Mouse (Mus musculus) embryonic facial prominence, embryonic 11.5 days (tissue): ENCODE measurements at regions not wholly inside any gene's neighbourhood (a gene's known extent, or its start where the extent isn't known, plus 50 kb on each side); places are given as distances from the start of the nearest gene placed in this dataset.
A peak's percentile ranks its signal among the peaks of the same experiment; 100 is the strongest.

Experiments used
- ATAC-seq: fragments of 200-750 bp; cut with Nextera tagmentation; replicated peaks from 2 replicates; pipeline ENCODE4 v1.8.0; 2017; ENCODE audit warnings: low read depth; ENCODE audit not compliant: insufficient number of reproducible peaks, low FRiP score, low TSS enrichment
- DNase-seq: peaks from one replicate; pipeline ENCODE4 v3.0.0-alpha.2; 2015; ENCODE audit warnings: low spot score
- H3K27ac ChIP-seq: fragments of 300-500 bp; sonication (generic); replicated peaks from 2 replicates; pipeline ENCODE4 v1.5.1; 2014; ENCODE audit warnings: mild to moderate bottlenecking, low read depth, low read length, control low read depth
- H3K27me3 ChIP-seq: fragments of 300-500 bp; sonication (generic); 2 replicates; pipeline ENCODE4 v1.6.1; 2014; ENCODE audit warnings: mild to moderate bottlenecking, low read length, moderate library complexity, mixed read lengths; ENCODE audit not compliant: control insufficient read depth, insufficient read depth
- H3K36me3 ChIP-seq: fragments of 300-500 bp; sonication (generic); replicated peaks from 2 replicates; pipeline ENCODE4 v1.6.1; 2014; ENCODE audit warnings: low read depth, mild to moderate bottlenecking, low read length, moderate library complexity, mixed read lengths; ENCODE audit not compliant: control insufficient read depth, insufficient read depth
- H3K4me1 ChIP-seq: fragments of 300-500 bp; sonication (generic); 2 replicates; pipeline ENCODE4 v1.6.1; 2014; ENCODE audit warnings: low read length, mixed read lengths; ENCODE audit not compliant: control insufficient read depth, insufficient read depth
- H3K4me2 ChIP-seq: fragments of 300-500 bp; sonication (generic); 2 replicates; pipeline ENCODE4 v1.6.1; 2014; ENCODE audit warnings: low read depth, mild to moderate bottlenecking, control low read depth, low read length, moderate library complexity
- H3K4me3 ChIP-seq: fragments of 300-500 bp; sonication (generic); 2 replicates; pipeline ENCODE4 v1.5.1; 2014; ENCODE audit warnings: low read depth, low read length, control low read depth
- H3K9ac ChIP-seq: fragments of 300-500 bp; sonication (generic); replicated peaks from 2 replicates; pipeline ENCODE4 v1.6.1; 2014; ENCODE audit warnings: mild to moderate bottlenecking, control low read depth, low read length
- H3K9me3 ChIP-seq: fragments of 300-500 bp; sonication (generic); replicated peaks from 2 replicates; pipeline ENCODE4 v1.6.1; 2016; ENCODE audit warnings: mild to moderate bottlenecking, low read length, inconsistent platforms, mixed read lengths; ENCODE audit not compliant: control insufficient read depth
- WGBS: fragments of 180-500 bp; shearing (Covaris S2); extraction: QIAGEN DNeasy Blood & Tissue Kit; methylation state at CpG from one replicate; pipeline ENCODE4 v1.1.7; 2014; 5-methylcytosine and 5-hydroxymethylcytosine counted together

- no peaks in the 10 kb centered on the region for H3K9me3 ChIP-seq
- H3K36me3 ChIP-seq = no peaks in the 10 kb centered on the region
- H3K4me2 ChIP-seq = no peak overlapping the region
- 53% methylated on average over 4 of the region's 4 CpGs for WGBS
- H3K4me3 ChIP-seq = no peak overlapping the region
- ATAC-seq = no peak
- H3K27me3 ChIP-seq = no peaks in the 10 kb centered on the region
- no peak overlapping the region for H3K27ac ChIP-seq
- H3K4me1 ChIP-seq = no peaks in the 10 kb centered on the region
- H3K9ac ChIP-seq = no peak overlapping the region
- DNase-seq = peak; percentile 15
These were observed 86.7 kb upstream of the Slc44a1 start for GRCm38 (mm10) chr4:53353399-53354090.

DNA sequence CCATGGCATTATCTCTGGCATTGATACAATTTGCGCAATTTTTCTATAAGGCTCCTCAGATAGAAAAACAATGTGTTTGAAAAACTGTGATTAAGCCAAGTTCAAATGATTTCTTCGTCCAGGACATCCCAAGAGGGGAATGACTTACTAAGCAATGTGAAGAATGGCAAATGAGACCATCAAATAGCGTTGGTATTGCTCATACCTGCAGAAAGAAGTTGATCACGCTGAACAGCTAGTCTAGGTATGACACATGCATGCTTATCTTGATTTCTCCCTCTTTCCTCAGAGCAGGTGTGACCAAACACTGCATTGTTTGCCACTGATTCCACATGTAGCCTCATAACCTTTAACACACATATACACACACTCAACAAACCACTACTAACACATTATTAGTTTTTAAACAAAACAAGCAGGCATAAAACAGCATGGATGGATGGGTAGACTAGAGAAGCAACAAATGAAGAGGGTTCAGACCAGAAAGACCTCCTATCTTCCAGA is 89.1 kb upstream of the Slc44a1 start:
- H3K27ac ChIP-seq = no peak overlapping the region
- 91% methylated on average over 4 of the region's 4 CpGs for WGBS
- no peak overlapping the region for H3K4me2 ChIP-seq
- H3K27me3 ChIP-seq = no peaks in the 10 kb centered on the region
- H3K9ac ChIP-seq = no peak overlapping the region
- ATAC-seq = no peak
- H3K4me3 ChIP-seq = no peak overlapping the region
- H3K9me3 ChIP-seq = no peaks in the 10 kb centered on the region
- no peaks in the 10 kb centered on the region for H3K4me1 ChIP-seq
- no peak for DNase-seq
- no peaks in the 10 kb centered on the region for H3K36me3 ChIP-seq

- Histone ChIP-seq H3K36me3 (no peaks in the 10 kb centered on the region), H3K9ac (no peak overlapping the region), H3K4me2 (no peak overlapping the region), H3K4me3 (no peak overlapping the region), H3K27me3 (no peaks in the 10 kb centered on the region), H3K9me3 (peaks cover 3% of the 10 kb centered on the region; the same call in 1 of the 2 replicates), H3K4me1 (no peaks in the 10 kb centered on the region), H3K27ac (no peak overlapping the region)
- WGBS = 97% methylated on average over 4 of the region's 4 CpGs
- ATAC-seq (no peak), DNase-seq (no peak)
These were observed 94.9 kb upstream of the Slc44a1 start for GRCm38 (mm10) chr4:53345346-53345745.

DNA sequence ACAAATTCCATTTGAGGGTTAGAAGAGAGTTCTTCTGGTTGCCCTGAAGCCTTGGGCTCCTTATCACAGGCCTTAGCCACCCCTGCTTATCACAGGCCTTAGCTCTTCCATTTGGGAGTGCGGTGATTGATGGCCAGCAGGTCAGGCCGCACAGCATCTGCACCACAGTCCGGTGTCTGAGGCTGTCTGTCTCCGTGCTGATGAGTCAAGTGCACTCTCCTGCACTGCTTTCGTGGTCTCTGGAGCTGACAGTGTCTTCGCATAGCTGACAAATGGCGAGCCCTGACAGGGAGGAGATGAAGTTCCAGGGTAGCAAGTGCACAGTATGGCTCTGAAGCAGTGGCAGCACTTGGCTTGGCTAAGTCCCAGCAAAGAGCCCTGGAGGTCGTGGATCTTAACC is 95.7 kb upstream of the Slc44a1 start:
- Histone ChIP-seq H3K9ac (no peak overlapping the region), H3K9me3 (peaks cover 3% of the 10 kb centered on the region; the same call in 1 of the 2 replicates), H3K4me1 (no peaks in the 10 kb centered on the region), H3K36me3 (no peaks in the 10 kb centered on the region), H3K4me3 (no peak overlapping the region), H3K27ac (no peak overlapping the region), H3K27me3 (no peaks in the 10 kb centered on the region), H3K4me2 (no peak overlapping the region)
- ATAC-seq = no peak
- 80% methylated on average over 8 of the region's 8 CpGs for WGBS
- no peak for DNase-seq

- 88% methylated on average over 4 of the region's 4 CpGs for WGBS
- no peaks in the 10 kb centered on the region for H3K27me3 ChIP-seq
- DNase-seq (no peak), ATAC-seq (no peak)
- no peak overlapping the region for H3K4me2 ChIP-seq
- no peak overlapping the region for H3K4me3 ChIP-seq
- no peak overlapping the region for H3K9ac ChIP-seq
- no peak overlapping the region for H3K27ac ChIP-seq
- H3K9me3 ChIP-seq = peaks cover 3% of the 10 kb centered on the region; the same call in 1 of the 2 replicates
- H3K36me3 ChIP-seq = no peaks in the 10 kb centered on the region
- no peaks in the 10 kb centered on the region for H3K4me1 ChIP-seq
These were observed 99.0 kb upstream of the Slc44a1 start for GRCm38 (mm10) chr4:53341181-53341580.

- Histone ChIP-seq H3K9ac (no peak overlapping the region), H3K4me3 (no peak overlapping the region), H3K4me2 (no peak overlapping the region), H3K4me1 (no peaks in the 10 kb centered on the region), H3K27me3 (no peaks in the 10 kb centered on the region), H3K27ac (no peak overlapping the region), H3K9me3 (peaks cover 3% of the 10 kb centered on the region; the same call in 1 of the 2 replicates), H3K36me3 (no peaks in the 10 kb centered on the region)
- ATAC-seq = no peak
- WGBS = 86% methylated on average over 13 of the region's 14 CpGs
- DNase-seq = no peak
These were observed 100.1 kb upstream of the Slc44a1 start for GRCm38 (mm10) chr4:53340021-53340667.

DNA sequence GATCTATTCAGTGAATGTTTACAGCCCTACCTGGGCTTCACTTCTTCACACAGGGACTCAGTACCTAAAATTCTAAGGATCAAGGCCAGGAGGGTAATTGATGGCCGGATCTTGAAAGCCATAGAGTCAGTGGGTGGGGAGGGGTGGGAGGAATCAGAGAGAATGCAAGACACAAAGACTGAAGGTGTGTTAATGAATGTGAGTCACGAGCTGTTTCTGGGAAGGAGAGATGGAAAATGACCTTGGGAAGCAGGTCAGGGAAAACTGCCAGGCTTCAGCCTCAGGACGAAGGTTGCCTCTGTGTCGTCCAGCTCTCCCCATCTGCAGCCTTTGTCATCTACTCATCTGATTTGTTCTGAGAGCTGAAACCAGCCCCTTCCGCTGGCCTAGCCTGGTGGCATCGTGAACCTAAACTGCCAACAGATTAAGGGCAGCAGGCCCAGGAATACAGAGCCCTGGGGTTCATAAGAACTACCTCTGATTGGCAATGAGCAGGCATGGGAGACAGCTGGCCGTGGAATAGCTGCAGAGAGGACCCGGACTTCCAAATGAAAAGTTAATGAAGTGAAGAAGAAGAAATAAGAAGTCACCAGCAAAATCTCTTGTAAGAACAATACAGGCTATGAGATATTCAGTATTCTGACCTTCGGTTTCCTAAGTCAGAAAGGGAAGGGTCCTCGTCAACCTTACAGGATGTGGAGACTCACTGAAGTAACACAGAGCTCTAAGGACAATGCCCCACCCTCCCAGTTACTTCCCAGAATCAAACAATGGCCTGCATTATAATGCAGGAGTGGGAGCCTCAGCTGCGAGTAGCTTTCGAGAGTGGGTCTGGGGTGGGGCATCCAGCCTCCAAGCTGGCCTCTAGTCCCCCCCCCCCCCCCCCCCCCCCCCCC is 100.8 kb upstream of the Slc44a1 start:
- 48% methylated on average over 12 of the region's 12 CpGs for WGBS
- ATAC-seq = no peak
- H3K4me1 ChIP-seq = no peaks in the 10 kb centered on the region
- no peak overlapping the region for H3K27ac ChIP-seq
- H3K9ac ChIP-seq = no peak overlapping the region
- no peaks in the 10 kb centered on the region for H3K27me3 ChIP-seq
- DNase-seq = no peak
- H3K4me2 ChIP-seq = no peak overlapping the region
- no peak overlapping the region for H3K4me3 ChIP-seq
- H3K36me3 ChIP-seq = no peaks in the 10 kb centered on the region
- peaks cover 3% of the 10 kb centered on the region; the same call in 1 of the 2 replicates for H3K9me3 ChIP-seq
